Mouse (Mus musculus) spleen, adult 2 months (tissue): ENCODE data around the gene Defb43.

Experiments used
- CTCF ChIP-seq: fragments of 200-500 bp; IDR thresholded peaks from 2 replicates; pipeline ENCODE4 v1.5.1; 2011; ENCODE audit warnings: mild to moderate bottlenecking, inconsistent platforms; ENCODE audit not compliant: insufficient read depth, insufficient read length, insufficient replicate concordance; ENCODE audit errors: extremely low read depth
- POLR2A ChIP-seq: fragments of 200-500 bp; IDR thresholded peaks from 2 replicates; pipeline ENCODE4 v1.6.1; 2011; ENCODE audit warnings: low read depth, low read length, inconsistent platforms

GRCm38 (mm10) chr14:62997777-62998176, 13.8 kb upstream of the Defb43 start, which contains the start of gene Defb47:
- TF ChIP-seq CTCF (no peak), POLR2A (no peak)
